Mouse (Mus musculus) CD4-positive, CD25-positive, alpha-beta regulatory T cell, adult 4 months (primary cell): Measurements from ENCODE around the gene C1qtnf1. TPM values are rescaled to one million over a fixed set of nuclear protein-coding genes. Genes with fewer than 3 reads are reported as not detected.

Experiments
- polyA plus RNA-seq, 2 experiments: library from polyadenylated mRNA; unstranded; fragments of 100-300 nt; shearing (Covaris generic); gene quantifications; one replicate each; pipeline ENCODE4 v1.2.1; 2017

Gene C1qtnf1
- polyA plus RNA-seq, 2 experiments from 2014 or later = not detected

Other genes with a start within 250 kb of the C1qtnf1 start
- 10 to 100 TPM; 34.7 to 59.5 TPM for gene Cyth1, start 179.6 kb upstream of the C1qtnf1 start, polyA plus RNA-seq
- gene Usp36, start 138.0 kb upstream of the C1qtnf1 start, polyA plus RNA-seq = 10 to 100 TPM; 21.1 to 33.0 TPM
- under 1 TPM; 0.32 to 0.52 TPM for gene Cep295nl, start 85.7 kb upstream of the C1qtnf1 start, polyA plus RNA-seq
- gene Timp2, start 72.5 kb upstream of the C1qtnf1 start, polyA plus RNA-seq = 10 to 100 TPM in 1 of 2 experiments, 1 to 10 TPM in 1; 9.5 to 10.5 TPM
- gene Lgals3bp, start 26.1 kb upstream of the C1qtnf1 start, polyA plus RNA-seq = 100 to 1,000 TPM in 1 of 2 experiments, 10 to 100 TPM in 1; 93.7 to 163 TPM
- 10 to 100 TPM; 12.9 to 13.6 TPM for gene Cant1, start 9.1 kb upstream of the C1qtnf1 start, polyA plus RNA-seq
- 1 to 10 TPM; 2.3 to 5.1 TPM for gene Engase, start 48.6 kb downstream of the C1qtnf1 start, polyA plus RNA-seq